Mouse (Mus musculus) Patski (cell line): Measurements from ENCODE around the gene Clcn5. TPM values are rescaled to one million over a fixed set of nuclear protein-coding genes. Genes with fewer than 3 reads are reported as not detected.

Experiments used
- ATAC-seq: fragments of 100-300 bp; one replicate; pipeline ENCODE4 v1.8.0; 2021
- CTCF ChIA-PET: fragments of 350-600 bp; sonication (Branson Sonifier 250); formaldehyde crosslinking; loops from one replicate; lab custom pipeline; 2022; ENCODE audit warnings: inconsistent platforms; lab: Charles Lee
- POLR2A ChIA-PET: fragments of 350-600 bp; sonication (Branson Sonifier 250); formaldehyde crosslinking; loops from one replicate; lab custom pipeline; 2022; ENCODE audit warnings: antibody characterized with exemption, inconsistent platforms; lab: Charles Lee
- DNase-seq: peaks from one replicate; pipeline ENCODE4 v3.0.0-alpha.2; 2011; ENCODE audit warnings: low read depth, low spot score
- H3K27me3 ChIP-seq: fragments of 371-371 bp; one replicate; pipeline ENCODE4 v1.5.1; 2021
- CTCF ChIP-seq: fragments of 100-300 bp; IDR thresholded peaks from one replicate; pipeline ENCODE4 v1.5.1; 2021
- in situ Hi-C: fragments of 300-500 bp; cut with MboI; formaldehyde crosslinking; loops from 3 replicates; pipeline ENCODE4 v1.11.1; 2018; ENCODE audit warnings: low pct_unique_long_range_greater_than_20kb, mixed read lengths
- polyA plus RNA-seq: library from polyadenylated mRNA; unstranded; gene quantifications from one replicate; pipeline ENCODE4 v1.2.3, GENCODE M21; 2021

Clcn5 gene
- polyA plus RNA-seq, 1 experiment from 2014 or later, result 38.1 TPM

- in situ Hi-C loops, result no loop called here
- POLR2A ChIA-PET, result no interaction called here
- peak; percentile 37 for TF ChIP-seq CTCF
- CTCF ChIA-PET, result no interaction called here
- DNase-seq, result no peak
- ATAC-seq, result no peak
- H3K27me3 ChIP-seq, result no peaks in the 10 kb centered on the region
Measured at GRCm38 (mm10) chrX:7150129-7150528, 169.0 kb downstream of the Clcn5 start.

GRCm38 (mm10) chrX:7146156-7146555, 173.0 kb downstream of the Clcn5 start:
- POLR2A ChIA-PET, result interaction anchor here (1.3 kb wide), 1 partner anchor 14 kb away, joined by 3 read pairs; no protein-coding TSS in a partner anchor
- ATAC-seq (no peak), DNase-seq (no peak)
- in situ Hi-C loops, result no loop called here
- CTCF ChIA-PET, result interaction anchor here (1.3 kb wide), 1 partner anchor 10 kb away, joined by 5 read pairs; no protein-coding TSS in a partner anchor
- TF ChIP-seq CTCF, result no peak
- H3K27me3 ChIP-seq, result no peaks in the 10 kb centered on the region

GRCm38 (mm10) chrX:7121618-7122280, 197.4 kb downstream of the Clcn5 start:
- in situ Hi-C loops, result loop anchor here (25.0 kb wide), 1 partner anchor 859 kb away; no protein-coding TSS in a partner anchor
- ATAC-seq, result no peak
- no peak for DNase-seq
- POLR2A ChIA-PET, result no interaction called here
- no peak for TF ChIP-seq CTCF
- CTCF ChIA-PET, result no interaction called here
- H3K27me3 ChIP-seq, result no peaks in the 10 kb centered on the region

- no peak for TF ChIP-seq CTCF
- H3K27me3 ChIP-seq, result no peaks in the 10 kb centered on the region
- DNase-seq, result no peak
- CTCF ChIA-PET, result no interaction called here
- ATAC-seq, result no peak
- in situ Hi-C loops, result loop anchor here (5.0 to 25.0 kb wide), 2 partner anchors 432 to 853 kb away; no protein-coding TSS in a partner anchor
- POLR2A ChIA-PET, result no interaction called here
Measured at GRCm38 (mm10) chrX:7114885-7115284, 204.3 kb downstream of the Clcn5 start.

Other genes with a start within 250 kb of the Clcn5 start
- gene Usp27x, start 56.5 kb upstream of the Clcn5 start, polyA plus RNA-seq, result 6.1 TPM